Mouse (Mus musculus): Measurements from ENCODE around the gene U2af1l4.

The U2af1l4 gene

DNA sequence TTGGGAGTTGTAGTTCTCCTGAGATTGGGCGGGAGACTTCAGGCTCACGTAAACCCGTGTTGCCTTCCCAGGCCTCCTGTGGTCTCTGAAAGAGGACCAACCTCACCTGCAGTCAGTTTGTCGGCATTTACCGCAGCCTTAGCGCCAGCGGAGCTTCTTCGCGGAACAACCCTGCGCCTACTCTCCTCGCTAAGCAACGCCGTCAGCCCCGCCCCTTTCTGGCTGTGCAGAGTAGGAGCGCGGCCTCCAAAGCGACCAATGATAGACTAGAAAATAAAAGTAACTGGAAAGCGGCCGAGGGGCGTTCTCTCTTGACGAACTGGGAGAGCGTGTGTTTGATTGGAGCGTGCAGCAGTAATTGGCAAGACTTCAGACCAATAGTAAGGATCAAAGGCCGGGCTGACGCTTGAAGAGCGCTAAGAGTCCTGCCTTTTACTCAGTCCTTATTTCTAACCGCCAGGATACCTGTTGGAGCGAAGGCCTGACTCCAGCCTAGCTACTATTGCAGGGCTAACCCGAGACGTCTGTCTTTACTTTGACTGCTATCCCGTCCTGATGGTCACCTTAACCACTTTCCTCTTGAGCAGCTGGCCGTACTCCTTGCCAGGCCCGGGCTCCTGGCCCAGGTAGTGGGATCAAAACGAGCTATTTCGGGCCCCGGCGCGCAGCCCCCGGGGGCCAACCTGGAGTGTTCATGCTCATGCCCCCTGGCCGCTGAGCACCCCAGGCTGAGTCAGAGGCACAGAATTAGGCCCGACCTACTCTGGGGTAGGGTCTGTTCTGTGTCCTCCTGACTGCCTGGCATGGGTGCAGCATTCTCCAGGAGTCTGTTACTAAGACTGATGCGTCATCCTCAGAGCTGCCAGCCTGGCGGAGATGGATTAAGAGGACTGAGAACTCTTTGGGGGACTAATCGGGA lies 10.7 kb upstream of the U2af1l4 start, which contains the start of the genes Hspb6 and Proser3:
Hspb6 (plus strand) TSS at position 77 of the 919 bp plus-strand sequence.
Proser3 (minus strand) TSS at position 198 of the 919 bp plus-strand sequence.
- peak; percentile 93 for DNase-seq (ENCODE audit: low read depth, low spot score)

DNA sequence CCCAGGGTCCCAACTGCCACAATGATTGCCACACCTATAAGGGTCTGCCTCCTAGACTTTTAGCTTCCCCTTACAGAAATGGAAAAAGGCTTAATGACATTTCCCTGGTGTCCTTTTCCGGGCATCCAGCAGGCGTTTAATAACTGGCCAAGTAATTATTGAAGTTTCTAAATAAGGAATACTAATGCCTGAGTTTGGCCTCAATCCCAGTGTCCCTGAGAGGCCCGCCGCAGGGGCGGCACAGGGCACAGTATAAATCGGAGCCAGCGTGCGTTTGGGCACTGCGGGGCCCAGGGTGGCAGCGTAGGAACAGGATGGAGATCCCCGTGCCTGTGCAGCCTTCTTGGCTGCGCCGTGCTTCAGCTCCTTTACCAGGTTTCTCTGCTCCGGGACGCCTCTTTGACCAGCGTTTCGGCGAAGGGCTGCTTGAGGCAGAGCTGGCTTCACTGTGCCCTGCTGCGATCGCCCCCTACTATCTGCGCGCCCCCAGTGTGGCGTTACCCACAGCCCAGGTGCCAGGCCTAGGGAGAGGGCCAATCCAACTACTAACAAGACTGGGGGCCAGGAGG lies 10.0 kb upstream of the U2af1l4 start:
- no peak for DNase-seq (ENCODE audit: low read depth, low spot score)

DNA sequence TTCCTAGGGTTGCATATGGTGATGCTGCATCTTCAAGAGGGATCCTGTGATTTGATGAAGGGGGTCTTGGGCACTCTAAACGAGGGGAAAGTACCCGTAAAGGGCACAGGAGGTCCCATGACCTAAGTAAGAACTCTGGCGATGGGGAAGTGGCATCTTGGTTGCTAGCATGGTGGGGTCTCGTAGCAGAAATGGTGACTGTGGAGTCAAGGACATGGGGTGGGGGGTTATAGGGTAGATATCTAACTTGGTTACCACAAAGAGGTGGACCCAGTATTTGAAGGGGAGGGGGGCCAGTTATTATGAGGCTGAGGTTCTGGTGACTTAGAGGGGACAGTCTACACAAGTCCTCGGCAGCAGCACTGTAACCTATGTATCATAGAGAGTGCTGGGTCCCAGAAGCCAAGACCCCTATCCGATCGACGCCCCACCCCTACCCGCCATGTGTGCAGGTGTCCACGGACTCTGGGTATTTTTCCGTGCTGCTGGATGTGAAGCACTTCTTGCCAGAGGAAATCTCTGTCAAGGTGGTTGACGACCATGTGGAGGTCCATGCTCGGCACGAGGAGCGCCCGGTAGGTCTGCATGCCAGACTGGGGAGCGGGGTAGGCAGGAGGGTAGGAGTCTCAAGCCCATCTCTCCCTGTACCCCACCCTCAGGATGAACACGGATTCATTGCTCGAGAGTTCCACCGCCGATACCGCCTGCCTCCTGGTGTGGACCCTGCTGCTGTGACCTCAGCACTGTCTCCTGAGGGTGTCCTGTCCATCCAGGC lies 9.1 kb upstream of the U2af1l4 start:
- DNase-seq (ENCODE audit: low read depth, low spot score) = no peak

DNA sequence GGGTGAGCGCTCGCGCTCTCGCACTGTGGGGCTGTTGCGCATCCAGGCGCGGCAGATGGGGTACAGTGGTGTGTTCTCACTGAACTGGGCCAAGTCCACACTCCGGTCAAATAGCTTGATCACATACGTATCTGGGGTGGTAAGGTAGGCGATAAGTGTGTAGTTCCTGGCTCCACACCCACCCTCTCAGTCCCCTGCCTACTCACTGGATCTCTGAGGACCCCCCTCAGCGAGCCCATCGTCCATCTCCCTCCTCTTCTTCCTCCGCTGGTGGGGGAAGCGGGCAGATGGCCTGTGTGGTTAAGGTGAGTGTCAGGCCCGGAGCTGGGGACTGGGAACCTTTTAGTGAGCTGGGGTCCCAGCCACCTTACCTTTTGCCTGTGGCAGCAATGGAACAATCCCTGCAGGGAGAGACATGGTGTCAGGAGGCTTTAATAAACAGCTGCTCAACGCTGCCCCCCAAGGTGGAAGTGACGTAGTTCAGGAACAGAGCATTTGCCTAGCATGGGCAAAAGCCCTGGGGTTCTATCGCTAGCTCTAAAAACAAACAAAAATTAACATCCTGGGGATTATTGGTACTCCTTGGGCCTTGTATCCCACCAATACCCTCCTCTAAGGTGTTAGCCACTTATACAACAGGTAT lies 6.1 kb upstream of the U2af1l4 start:
- DNase-seq (ENCODE audit: low read depth, low spot score) = no peak

DNA sequence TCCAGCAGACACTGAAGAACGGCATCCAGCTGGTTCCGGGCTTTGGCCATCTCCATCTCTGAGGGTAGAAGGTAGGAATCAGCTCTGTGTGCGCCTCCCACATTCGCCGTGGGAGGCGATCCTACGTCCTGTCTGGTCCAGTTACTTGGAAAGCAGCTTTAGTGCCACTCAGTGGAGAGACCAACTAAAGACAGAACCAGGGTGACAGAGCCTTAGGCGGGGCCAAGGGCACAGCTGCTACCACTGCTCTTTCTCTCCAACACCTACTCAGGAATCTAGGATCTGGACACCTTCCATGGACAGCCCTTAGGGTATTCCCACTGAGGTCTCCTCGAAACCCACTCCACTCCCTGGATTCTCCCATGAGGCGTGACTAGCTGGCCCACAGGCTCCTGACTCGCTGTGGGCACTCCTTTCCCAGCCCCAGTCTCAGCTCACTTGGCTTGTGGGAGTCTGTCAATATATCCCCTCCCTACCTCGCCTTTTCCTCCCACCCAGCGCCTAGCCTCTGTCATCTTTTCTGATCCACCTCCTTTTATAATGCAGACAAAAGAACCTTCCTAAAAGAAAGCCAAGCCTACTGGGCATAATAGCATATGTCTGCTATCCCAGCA lies 5.1 kb upstream of the U2af1l4 start:
- DNase-seq (ENCODE audit: low read depth, low spot score) = no peak

DNA sequence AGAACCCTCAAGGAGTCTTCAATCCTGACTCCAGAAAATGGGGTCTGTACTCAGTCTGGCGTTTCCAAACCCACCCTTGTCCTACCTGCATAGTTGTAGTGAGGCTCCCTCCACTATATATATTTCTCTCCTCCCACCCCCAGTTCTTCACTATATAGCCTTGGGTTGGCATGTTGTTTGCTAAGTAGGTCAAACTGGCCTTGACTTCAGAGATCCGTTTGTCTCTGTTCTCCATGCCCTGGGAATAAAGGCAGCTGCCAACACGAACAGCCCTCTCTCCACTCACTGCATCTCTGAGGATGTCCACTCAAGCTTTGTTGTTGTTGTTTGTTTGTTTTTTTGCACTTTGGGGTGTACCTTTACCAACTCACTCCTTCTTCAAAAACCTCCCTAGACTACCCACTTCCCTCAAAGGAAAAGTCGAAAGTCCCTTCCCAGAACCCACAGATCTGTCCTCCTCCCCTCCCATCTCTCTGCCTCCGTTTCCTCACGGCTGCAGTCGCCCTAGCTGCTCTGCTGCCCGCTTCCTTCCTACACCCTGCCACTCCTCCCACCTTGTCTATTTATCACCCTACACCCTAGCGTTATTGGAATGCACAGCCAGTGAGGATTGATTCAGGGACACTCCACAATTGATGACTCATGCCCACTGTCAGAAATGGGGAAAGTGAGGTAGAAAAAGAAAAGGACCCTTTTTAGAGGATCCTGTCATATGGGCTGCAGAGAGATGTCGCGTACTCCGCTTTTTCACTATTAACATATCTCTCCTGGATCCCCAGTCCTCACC lies 4.3 kb upstream of the U2af1l4 start:
- DNase-seq (ENCODE audit: low read depth, low spot score) = no peak

DNA sequence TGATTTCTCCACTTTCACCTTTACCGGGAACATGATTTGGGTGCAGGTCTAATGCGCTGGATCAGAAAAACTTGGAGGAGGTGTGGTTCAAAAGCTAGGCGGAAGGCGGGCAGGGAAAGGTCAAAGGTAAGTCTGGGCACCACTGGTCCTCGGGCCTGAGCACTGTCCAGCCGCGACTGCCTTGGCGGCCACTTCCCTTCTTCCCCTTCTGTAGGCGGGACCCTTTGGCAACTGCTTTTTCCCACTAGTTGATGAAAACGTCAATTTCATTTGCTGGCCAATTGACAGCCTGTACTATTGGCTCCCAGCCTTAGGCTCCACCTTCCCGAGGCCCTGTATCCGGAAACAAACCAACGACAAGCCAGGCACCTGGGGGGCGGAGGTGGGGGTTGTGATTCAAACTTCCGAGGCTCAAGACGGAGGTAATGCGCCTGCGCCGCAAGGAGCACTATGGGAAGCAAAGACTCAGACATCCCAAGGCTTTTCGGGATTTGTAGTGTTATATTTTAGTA lies 3.6 kb upstream of the U2af1l4 start, which contains the start of gene Lin37:
Lin37 (minus strand) TSS at position 396 of the 512 bp plus-strand sequence.
- peak; percentile 93 for DNase-seq (ENCODE audit: low read depth, low spot score)

DNA sequence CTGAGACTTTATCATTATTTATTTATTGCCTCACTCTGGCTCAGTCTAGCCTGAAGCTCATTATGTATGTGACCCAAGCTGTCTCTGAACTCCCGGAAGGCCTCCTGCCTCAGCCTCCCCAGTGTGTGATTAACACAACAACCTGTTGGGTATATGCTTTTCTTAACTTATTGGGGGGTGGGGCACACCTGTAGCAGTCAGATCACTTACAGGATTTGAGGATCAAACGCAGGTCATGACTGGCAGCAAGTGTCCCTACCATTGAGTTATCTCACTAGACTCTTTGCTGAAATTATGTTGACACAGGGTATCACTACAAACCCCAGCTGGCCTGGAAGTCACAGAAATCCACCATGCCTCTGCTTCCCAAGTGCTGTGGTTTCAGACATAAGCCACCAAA lies 2.8 kb upstream of the U2af1l4 start:
- no peak for DNase-seq (ENCODE audit: low read depth, low spot score)

DNA sequence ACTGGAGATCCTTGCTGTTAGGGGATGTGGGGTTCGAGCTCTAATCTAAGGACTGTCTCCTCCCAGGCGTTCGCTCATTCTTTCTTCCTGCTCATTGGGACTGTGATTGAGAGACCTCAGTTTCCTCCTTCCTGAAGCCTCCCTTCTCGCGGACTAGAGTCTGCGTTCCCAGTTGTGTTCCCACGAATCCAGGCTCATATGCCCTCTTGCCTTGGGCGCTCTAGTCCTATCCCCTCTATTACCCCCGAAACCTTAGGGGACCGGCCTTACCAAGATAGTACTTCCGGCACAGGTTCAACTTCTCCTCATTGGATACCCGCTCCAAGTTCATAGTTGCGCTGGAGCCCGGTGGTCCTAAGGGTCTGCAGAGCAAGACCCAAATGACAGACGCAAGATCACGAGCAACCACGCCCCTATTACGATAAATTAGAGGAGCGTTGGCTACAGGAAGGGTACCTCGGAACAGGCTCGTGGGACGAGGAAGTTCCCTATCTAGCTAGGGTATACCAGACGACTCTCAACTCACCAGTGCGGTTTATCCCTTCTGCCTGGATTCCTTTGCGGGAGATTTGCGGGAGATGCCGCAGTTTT lies 480 bp upstream of the U2af1l4 start:
- DNase-seq (ENCODE audit: low read depth, low spot score) = no peak

DNA sequence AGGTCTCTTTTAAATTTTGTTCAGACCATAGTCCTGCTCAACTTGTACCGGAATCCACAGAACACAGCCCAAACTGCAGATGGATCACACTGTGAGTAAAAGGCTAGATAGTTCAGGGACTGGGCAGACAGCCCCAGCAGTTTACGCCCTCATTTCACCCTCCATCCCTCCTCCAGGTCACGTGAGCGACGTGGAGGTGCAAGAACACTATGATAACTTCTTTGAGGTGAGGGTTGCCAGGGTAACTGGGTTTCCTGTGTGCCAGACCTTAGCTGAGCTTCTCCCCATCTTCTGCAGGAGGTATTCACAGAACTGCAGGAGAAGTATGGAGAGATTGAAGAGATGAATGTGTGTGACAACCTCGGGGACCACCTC lies 792 bp downstream of the U2af1l4 start:
- no peak for DNase-seq (ENCODE audit: low read depth, low spot score)

DNA sequence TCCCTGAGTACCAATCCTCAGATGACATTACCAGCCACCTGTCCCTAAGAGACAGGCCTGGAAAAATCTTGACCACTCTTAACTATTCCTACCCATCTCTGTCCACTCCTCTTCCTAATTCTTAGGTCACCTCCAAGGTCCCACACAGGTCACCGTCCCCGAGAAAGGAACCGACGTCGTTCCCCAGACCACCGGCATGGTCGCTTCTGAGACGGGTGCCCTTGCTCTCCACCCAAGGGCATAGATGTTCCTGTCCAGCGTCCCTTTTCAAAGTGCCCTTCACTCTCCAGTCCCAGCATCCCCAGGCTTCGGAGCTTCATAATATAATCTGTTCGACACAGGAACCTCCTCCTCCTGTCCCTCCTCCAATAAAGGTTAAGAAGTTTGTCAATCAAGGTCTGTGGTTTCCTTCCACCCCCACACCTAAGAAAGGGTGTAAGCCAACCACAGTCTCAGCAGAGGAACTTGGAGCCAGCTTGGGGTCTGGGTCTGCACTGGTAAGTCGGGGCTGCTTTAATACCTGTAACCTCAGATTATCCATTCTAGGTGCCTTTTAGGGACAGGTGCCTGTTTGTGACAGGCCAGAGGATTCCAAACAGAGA lies 2.0 kb downstream of the U2af1l4 start, which contains the start of gene Igflr1:
Igflr1 (plus strand) TSS at position 458 of the 602 bp plus-strand sequence.
- no peak for DNase-seq (ENCODE audit: low read depth, low spot score)

DNA sequence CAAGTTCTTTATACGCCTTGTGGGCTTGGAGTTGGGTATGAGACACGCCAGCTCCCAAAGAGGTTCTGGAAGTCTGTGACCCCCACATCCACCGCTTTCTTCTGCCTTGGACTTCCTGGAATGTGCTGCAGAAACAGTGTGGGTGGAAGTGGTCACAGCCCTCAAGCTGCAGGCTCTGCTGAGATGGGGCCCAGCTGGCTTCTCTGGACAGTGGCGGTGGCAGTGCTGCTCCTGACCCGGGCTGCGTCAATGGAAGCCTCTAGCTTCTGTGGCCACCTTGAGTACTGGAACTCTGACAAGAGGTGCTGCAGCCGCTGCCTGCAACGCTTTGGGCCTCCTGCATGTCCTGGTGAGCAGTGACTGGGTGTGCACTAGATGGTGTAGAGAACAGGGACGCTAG lies 2.9 kb downstream of the U2af1l4 start:
- DNase-seq (ENCODE audit: low read depth, low spot score) = no peak

DNA sequence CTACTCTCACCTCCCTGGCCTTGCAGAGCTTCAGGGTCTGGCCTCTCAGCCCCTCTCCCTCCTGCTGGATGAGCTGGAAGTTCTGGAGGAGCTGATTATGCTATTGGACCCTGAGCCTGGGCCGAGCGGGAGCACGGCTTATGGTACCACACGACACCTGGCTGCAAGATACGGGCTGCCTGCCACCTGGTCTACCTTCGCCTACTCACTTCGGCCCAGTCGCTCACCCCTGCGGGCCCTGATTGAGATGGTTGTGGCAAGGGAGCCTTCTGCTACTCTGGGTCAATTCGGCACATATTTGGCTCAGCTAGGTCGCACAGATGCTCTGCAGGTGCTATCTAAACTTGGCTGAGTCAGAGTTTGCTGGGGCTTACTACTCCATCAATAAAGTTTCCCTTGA lies 4.5 kb downstream of the U2af1l4 start:
- DNase-seq (ENCODE audit: low read depth, low spot score) = no peak

DNA sequence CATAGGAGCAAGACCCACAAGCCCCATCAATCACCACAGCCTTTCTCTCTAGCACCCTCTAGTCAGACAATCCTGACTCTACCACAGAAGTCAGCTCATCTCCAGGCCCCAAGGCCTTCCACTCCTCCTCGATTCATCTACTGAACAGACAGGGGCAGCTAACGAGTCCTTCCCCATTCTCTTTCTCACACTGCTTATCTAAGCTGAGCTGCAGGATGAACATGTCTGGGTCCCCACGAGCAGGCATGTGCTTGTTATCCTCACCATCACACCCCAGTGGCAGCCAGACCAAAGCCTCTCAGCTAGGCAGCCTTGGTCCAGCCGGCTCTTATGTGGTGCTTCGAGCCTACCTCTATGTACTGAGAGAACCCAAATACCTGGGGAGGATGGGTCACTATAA lies 9.3 kb downstream of the U2af1l4 start:
- DNase-seq (ENCODE audit: low read depth, low spot score) = no peak

DNA sequence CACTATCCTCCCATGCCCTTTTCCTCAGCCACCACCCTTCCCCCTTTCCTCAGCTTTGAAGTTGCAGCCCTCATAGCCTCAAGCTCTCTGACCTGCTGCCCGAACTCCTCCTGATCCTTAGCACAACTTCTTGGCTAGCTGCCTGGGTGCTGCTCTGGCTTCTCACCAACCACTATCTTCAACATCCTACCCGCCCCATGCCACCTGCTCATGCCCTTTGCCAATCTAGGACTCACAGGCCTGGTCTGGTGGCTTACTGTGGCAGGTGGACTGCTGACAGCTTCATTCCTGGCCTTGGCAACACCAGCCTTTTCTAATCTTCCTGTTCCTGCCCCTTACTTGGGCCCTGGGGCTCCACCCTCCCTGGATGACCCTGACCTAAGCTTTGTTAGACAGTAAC lies 9.9 kb downstream of the U2af1l4 start:
- DNase-seq (ENCODE audit: low read depth, low spot score) = no peak

DNA sequence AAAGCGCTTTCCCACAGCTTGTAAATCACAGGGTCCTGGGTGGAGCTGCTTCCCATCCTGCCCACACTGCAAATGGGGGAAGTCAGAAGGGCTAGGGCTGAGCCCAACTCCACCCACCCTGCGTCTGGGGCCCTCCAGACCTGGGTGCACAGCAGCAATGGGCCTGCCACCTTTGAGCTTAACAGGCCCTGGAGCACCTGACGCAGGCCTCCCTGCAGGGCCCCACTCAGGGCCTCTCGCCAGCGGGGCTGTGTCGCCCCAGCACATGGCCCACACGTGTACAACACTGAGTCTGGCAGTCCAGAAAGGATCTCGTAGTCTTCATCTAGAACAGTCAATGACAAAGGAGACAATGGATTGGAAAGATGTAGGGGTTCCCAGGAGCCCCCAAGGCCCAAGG lies 16.8 kb downstream of the U2af1l4 start:
- no peak for DNase-seq (ENCODE audit: low read depth, low spot score)

DNA sequence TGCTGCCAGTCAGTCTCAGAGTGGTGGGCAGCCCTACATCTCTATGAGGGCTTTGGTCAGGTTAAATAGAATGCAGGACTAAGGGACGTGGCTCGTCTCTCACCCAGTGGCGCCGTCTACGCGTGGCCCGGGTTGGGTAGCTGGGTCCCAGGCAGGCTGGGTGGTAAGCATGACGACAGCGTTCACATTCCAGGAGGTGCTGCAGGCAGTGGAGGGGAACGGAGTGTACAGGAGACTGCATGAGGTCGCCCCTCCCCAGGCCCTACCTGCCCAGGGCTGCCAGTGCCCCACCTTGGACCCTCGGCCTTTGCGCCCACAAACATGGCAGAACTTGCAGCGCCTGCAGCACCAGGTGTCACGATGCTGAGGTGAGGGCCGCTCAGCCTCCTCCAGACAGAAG lies 18.4 kb downstream of the U2af1l4 start:
- no peak for DNase-seq (ENCODE audit: low read depth, low spot score)

DNA sequence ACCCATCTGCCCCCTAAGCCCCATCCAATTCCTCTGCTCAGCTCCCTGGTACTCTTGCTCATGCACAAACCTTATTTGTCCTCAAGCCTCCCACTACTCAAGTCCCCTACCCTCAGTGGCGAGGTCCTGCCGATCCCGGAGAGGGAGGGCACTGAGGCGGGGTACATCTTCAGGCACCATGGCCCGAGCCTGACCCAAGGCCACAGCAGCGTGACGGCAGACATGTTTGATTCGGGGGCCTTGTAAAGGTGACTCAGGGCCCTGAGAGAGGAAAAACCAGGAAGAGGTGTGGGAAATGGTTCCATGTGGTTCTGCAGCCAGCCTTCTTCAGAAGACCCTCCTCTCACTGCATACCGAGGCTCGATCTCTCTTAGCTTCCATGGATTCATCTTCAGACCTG lies 21.2 kb downstream of the U2af1l4 start:
- DNase-seq (ENCODE audit: low read depth, low spot score) = no peak

DNA sequence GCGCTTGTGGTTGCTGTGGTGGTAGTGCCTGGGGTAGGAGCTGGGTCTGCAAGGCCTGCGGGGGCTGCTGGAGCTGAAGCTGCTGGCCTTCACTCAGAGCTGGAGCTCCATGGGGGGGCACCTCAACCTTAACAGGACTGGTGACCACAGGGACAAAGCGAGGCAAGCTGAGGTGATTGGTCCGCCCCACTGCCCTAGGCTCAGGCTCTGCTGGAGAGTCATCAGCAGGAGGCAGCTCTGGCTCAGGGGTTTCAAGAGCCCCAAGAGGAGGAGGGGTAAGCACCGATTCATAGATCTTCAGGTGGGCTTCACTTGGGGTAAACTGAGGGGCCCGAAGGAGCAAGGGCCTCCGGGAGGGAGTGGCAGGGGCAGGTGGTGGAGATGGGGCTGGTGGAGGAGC lies 22.1 kb downstream of the U2af1l4 start:
- DNase-seq (ENCODE audit: low read depth, low spot score) = no peak
